Mouse (Mus musculus) forebrain, postnatal 0 days (tissue): ENCODE measurements around the gene Idua. TPM values are rescaled to one million over a fixed set of nuclear protein-coding genes. Genes with fewer than 3 reads are reported as not detected.

Experiments
- ATAC-seq: fragments of 200-750 bp; cut with Nextera tagmentation; 2 replicates; pipeline ENCODE4 v1.8.0; 2017; ENCODE audit warnings: mild to moderate bottlenecking, moderate library complexity
- DNase-seq: peaks from one replicate; pipeline ENCODE4 v3.0.0-alpha.2; 2015
- H3K27ac ChIP-seq: fragments of 300-500 bp; sonication (generic); 2 replicates; pipeline ENCODE4 v1.5.1; 2014; ENCODE audit warnings: low read depth, mild to moderate bottlenecking, antibody characterized with exemption, low read length, moderate library complexity, mixed read lengths
- H3K27me3 ChIP-seq: fragments of 300-500 bp; sonication (generic); 2 replicates; pipeline ENCODE4 v1.6.1; 2014; ENCODE audit warnings: mild to moderate bottlenecking, low read length, mixed read lengths; ENCODE audit not compliant: insufficient read depth
- H3K36me3 ChIP-seq: fragments of 300-500 bp; sonication (generic); 2 replicates; pipeline ENCODE4 v1.6.1; 2014; ENCODE audit warnings: mild to moderate bottlenecking, moderate library complexity; ENCODE audit not compliant: insufficient read depth
- H3K4me1 ChIP-seq: fragments of 300-500 bp; sonication (generic); 2 replicates; pipeline ENCODE4 v1.6.1; 2014; ENCODE audit warnings: antibody characterized with exemption; ENCODE audit not compliant: insufficient read depth
- H3K4me2 ChIP-seq: fragments of 300-500 bp; sonication (generic); 2 replicates; pipeline ENCODE4 v1.6.1; 2014; ENCODE audit warnings: low read depth, mild to moderate bottlenecking, moderate library complexity
- H3K4me3 ChIP-seq: fragments of 300-500 bp; sonication (generic); 2 replicates; pipeline ENCODE4 v1.5.1; 2014; ENCODE audit warnings: low read depth, low read length, mixed read lengths
- H3K9ac ChIP-seq: fragments of 300-500 bp; sonication (generic); 2 replicates; pipeline ENCODE4 v1.6.1; 2014; ENCODE audit warnings: mild to moderate bottlenecking
- H3K9me3 ChIP-seq: fragments of 300-500 bp; sonication (generic); 2 replicates; pipeline ENCODE4 v1.6.1; 2016; ENCODE audit warnings: low read length
- CTCF ChIP-seq: sonication (generic); IDR thresholded peaks from 2 replicates; pipeline ENCODE4 v1.5.1; 2016; ENCODE audit warnings: antibody characterized with exemption, control low read depth, low read depth
- whole genome bisulfite sequencing: fragments of 180-500 bp; shearing (Covaris S2); extraction: QIAGEN DNeasy Blood & Tissue Kit; methylation state at CpG from one replicate; pipeline ENCODE4 v1.1.7; 2014; 5-methylcytosine and 5-hydroxymethylcytosine counted together
- polyA plus RNA-seq: library from polyadenylated mRNA; unstranded; fragments of >200 nt; fragmentation: Nextera tagmentation; extraction: Ambion mirVana; gene quantifications from 2 replicates; pipeline ENCODE4 v1.2.1, GENCODE M21; 2015
- total RNA-seq: library from RNA; depleted of rRNA; stranded (reverse); fragments of >200 nt; gene quantifications from 2 replicates; pipeline ENCODE4 v1.2.3, GENCODE M21; 2014

The Idua gene
- total and polyA plus RNA-seq, 2 experiments from 2014 or later, result 6.3 to 8.7 TPM

- WGBS, result 86% methylated on average over 2 of the region's 2 CpGs
- no peak for ATAC-seq
Observed at GRCm38 (mm10) chr5:108674624-108675023, 14.5 kb downstream of the Idua start.

GRCm38 (mm10) chr5:108675251-108675816 is 15.2 kb downstream of the Idua start, which contains the start of gene Slc26a1:
Gene Slc26a1 (minus strand): TSS chr5:108675569.
- no peak within 1 kb of the TSS for H3K27ac ChIP-seq
- no peak within 1 kb of the TSS for H3K4me2 ChIP-seq
- no peak within 1 kb of the TSS for H3K4me3 ChIP-seq
- H3K36me3 ChIP-seq, result peaks cover 6% of the 10 kb centered on the region; the same call in 1 of the 2 replicates
- no peak within 1 kb of the TSS for H3K9ac ChIP-seq
- peaks cover 9% of the 10 kb centered on the region for H3K4me1 ChIP-seq
- WGBS, result 80% methylated on average over 9 of the region's 9 CpGs
- no peak for TF ChIP-seq CTCF
- no peaks in the 10 kb centered on the region for H3K9me3 ChIP-seq
- ATAC-seq (no peak), DNase-seq (no peak)
- H3K27me3 ChIP-seq, result no peaks in the 10 kb centered on the region

More at GRCm38 (mm10) chr5:108674624-108675023, 14.5 kb downstream of the Idua start:
- Histone ChIP-seq H3K4me3 (no peak overlapping the region), H3K9me3 (no peaks in the 10 kb centered on the region), H3K9ac (no peak overlapping the region), H3K36me3 (peaks cover 6% of the 10 kb centered on the region; the same call in 1 of the 2 replicates), H3K4me1 (peaks cover 12% of the 10 kb centered on the region), H3K4me2 (no peak overlapping the region), H3K27ac (no peak overlapping the region), H3K27me3 (no peaks in the 10 kb centered on the region)
- DNase-seq, result no peak
- no peak for TF ChIP-seq CTCF

- Histone ChIP-seq H3K9ac (peak overlapping the region; percentile 59), H3K9me3 (no peaks in the 10 kb centered on the region), H3K27me3 (no peaks in the 10 kb centered on the region), H3K36me3 (peaks cover 2% of the 10 kb centered on the region; the same call in 1 of the 2 replicates), H3K4me1 (peaks cover 9% of the 10 kb centered on the region), H3K27ac (peak overlapping the region; percentile 94), H3K4me2 (peak overlapping the region; percentile 57), H3K4me3 (peak overlapping the region; percentile 32)
- 13% methylated on average over 5 of the region's 5 CpGs for WGBS
- ATAC-seq, result peak; percentile 59
- DNase-seq, result no peak
- TF ChIP-seq CTCF, result peak; percentile 41
Observed at GRCm38 (mm10) chr5:108676772-108677498, 16.8 kb downstream of the Idua start.

GRCm38 (mm10) chr5:108677605-108678295 is 17.6 kb downstream of the Idua start:
- 2% methylated on average over 25 of the region's 25 CpGs for WGBS

GRCm38 (mm10) chr5:108678296-108678854 is 18.2 kb downstream of the Idua start:
- H3K36me3 ChIP-seq, result no peaks in the 10 kb centered on the region
- H3K9me3 ChIP-seq, result no peaks in the 10 kb centered on the region
- DNase-seq (no peak), ATAC-seq (no peak)
- H3K9ac ChIP-seq, result no peak overlapping the region
- H3K27ac ChIP-seq, result peak overlapping the region; percentile 94
- no peak overlapping the region for H3K4me3 ChIP-seq
- no peaks in the 10 kb centered on the region for H3K27me3 ChIP-seq
- H3K4me1 ChIP-seq, result peaks cover 9% of the 10 kb centered on the region
- WGBS, result 87% methylated on average over 6 of the region's 6 CpGs
- no peak overlapping the region for H3K4me2 ChIP-seq
- no peak for TF ChIP-seq CTCF

More at GRCm38 (mm10) chr5:108677605-108678295, 17.6 kb downstream of the Idua start:
- ATAC-seq (peak; percentile 95), DNase-seq (peak; percentile 91)
- Histone ChIP-seq H3K4me1 (peaks cover 9% of the 10 kb centered on the region), H3K9me3 (no peaks in the 10 kb centered on the region), H3K4me3 (peak overlapping the region; percentile 32), H3K27ac (peak overlapping the region; percentile 94), H3K36me3 (no peaks in the 10 kb centered on the region), H3K4me2 (peak overlapping the region; percentile 57), H3K27me3 (no peaks in the 10 kb centered on the region), H3K9ac (peak overlapping the region; percentile 59)
- peak; percentile 35 for TF ChIP-seq CTCF

- Histone ChIP-seq H3K4me3 (no peak overlapping the region), H3K36me3 (no peaks in the 10 kb centered on the region), H3K4me2 (no peak overlapping the region), H3K27ac (no peak overlapping the region), H3K9me3 (no peaks in the 10 kb centered on the region), H3K4me1 (peaks cover 9% of the 10 kb centered on the region), H3K9ac (no peak overlapping the region), H3K27me3 (no peaks in the 10 kb centered on the region)
- no peak for DNase-seq
- 51% methylated on average over 3 of the region's 3 CpGs for WGBS
- ATAC-seq, result no peak
- TF ChIP-seq CTCF, result peak; percentile 29; the same call in 1 of the 2 replicates
Observed at GRCm38 (mm10) chr5:108679909-108680308, 19.8 kb downstream of the Idua start.
